Mouse (Mus musculus) T-helper 1 cell (primary cell): ENCODE measurements around the gene Gpd1l.
"Not testable (repeated sequence)": the region's sequence is repeated elsewhere in the genome, so short reads cannot be mapped to it uniquely, and the experiment has no call there.

Source experiments
- in situ Hi-C: fragments of 300-600 bp; cut with MboI, MseI; formaldehyde crosslinking; loops from one replicate; pipeline ENCODE4 v1.15.1; 2025; ENCODE audit warnings: high pct_unique_total_duplicates

The Gpd1l gene

DNA sequence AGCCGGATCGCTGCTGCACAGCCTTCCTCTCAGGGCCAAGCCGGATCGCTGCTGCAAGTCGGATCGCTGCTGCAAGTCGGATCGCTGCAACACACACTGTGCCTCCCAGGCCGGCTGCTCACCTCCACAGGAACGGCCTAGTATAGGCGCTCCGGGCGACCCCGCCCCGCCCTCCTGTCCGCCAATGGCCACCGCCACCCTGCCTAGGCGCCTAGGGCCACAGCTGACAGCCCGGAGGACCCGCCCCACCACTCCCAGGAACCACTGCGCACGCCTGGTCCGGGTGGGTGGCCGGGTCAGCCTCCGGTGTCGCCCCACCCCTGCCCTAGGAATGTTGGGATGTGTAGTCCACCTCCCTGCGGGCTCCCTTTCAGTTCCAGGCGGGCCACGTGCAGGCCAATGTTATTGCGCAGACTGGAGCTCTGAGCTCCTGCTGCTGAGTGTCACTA lies at the start of gene Gpd1l:
Gene Gpd1l, minus strand, starts transcription at position 265 of the 449 bp plus-strand sequence.
- in situ Hi-C loops, result no loop called here

DNA sequence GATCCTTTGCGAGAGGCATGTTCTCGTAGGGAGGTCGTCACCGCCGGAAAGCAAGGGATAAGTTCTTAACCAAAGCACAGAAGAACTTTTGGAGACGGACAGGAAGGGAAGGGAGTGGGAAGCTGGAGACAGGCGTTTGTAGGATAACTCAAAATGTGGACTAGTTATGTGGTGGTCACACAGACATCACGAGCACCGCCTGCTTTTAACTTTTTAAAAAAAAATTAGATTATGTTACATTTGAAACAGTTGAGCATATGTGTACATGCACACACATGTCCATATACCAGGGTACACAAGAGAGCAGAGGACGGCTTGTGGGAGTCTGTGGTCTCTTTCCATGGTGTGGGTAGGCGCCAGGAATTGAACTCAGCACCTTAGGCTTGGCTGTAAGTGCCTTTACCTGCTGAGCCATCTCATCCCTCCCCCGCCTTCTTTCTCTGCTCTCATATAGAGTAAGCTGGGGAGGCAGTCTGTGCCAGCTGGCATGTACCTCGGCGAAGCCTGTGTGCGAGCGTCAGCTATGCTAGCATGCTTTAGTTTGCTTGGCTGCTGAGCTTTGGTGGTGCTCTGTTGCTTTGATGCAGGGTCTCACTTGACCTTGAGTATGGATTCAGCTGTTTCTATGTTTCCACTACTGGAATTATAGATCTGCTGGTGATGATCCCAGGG lies 49.0 kb upstream of the Gpd1l start, which contains the start of gene Rps27rt:
Gene Rps27rt, minus strand, starts transcription at position 51 of the 672 bp plus-strand sequence.
- in situ Hi-C loops, result loop anchor here (10.0 kb wide), 1 partner anchor 1592 kb away; no protein-coding TSS in a partner anchor

DNA sequence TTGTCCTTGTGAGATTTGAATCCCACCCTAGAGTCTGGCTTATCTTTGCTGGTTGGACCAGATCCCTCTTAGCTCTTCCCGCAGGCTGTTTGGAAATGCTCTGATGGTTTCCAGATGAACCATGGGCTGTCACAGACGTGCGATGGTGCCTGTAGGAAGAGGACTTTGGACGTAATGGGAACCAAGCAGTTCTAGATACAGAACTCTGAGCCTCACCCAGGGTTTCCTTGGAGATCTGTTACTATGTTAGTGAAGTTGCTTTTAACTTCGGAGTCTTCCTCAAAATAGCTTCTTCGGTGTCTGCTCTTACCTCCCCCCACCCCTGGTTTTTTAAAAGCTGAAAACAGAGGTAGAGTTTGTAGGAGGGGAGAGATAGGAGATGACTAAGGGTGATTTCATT lies 46.2 kb upstream of the Gpd1l start:
- in situ Hi-C loops, result loop anchor here (10.0 kb wide), 1 partner anchor 1595 kb away; no protein-coding TSS in a partner anchor

DNA sequence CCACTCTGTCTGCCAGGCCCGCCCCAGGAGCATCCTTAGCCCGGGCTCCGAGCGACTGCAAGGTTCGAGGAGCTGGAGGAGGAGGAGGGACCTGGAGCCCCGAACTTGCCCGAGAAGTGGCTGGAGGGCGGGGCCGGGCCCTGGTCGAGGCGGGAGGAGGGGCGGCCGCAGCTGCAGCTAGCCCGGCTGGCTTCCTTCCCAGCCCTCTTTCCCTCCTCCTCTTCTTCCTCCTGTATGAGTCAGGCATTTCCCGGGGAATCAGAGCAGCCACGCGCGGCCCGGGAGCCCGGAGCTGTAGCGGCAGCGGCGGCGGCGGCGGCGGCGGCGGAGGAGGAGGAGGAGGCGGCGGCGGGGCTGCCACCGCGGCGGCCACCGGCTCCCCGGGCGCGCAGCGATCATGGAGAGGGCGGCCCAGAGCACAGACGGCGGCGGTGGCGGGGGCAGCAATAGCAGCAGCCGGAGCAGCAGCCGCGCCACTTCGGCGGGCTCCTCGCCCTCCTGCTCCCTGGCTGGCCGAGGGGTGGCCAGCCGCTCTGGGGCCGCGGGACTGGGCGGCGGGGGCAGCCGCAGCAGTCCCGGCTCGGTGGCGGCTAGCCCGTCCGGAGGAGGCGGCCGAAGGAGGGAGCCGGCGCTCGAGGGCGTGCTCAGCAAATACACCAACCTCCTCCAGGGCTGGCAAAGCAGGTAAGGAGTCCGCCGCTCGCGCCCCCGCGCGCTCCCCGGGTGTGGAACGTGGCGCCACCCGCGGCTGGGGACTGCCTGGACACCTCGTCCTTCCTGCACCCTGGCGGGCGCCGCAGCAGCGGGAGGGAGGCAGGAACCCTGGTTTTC lies 44.7 kb upstream of the Gpd1l start, which contains the start of gene Osbpl10:
Gene Osbpl10, plus strand, starts transcription at position 289 of the 831 bp plus-strand sequence.
- in situ Hi-C loops, result no loop called here

DNA sequence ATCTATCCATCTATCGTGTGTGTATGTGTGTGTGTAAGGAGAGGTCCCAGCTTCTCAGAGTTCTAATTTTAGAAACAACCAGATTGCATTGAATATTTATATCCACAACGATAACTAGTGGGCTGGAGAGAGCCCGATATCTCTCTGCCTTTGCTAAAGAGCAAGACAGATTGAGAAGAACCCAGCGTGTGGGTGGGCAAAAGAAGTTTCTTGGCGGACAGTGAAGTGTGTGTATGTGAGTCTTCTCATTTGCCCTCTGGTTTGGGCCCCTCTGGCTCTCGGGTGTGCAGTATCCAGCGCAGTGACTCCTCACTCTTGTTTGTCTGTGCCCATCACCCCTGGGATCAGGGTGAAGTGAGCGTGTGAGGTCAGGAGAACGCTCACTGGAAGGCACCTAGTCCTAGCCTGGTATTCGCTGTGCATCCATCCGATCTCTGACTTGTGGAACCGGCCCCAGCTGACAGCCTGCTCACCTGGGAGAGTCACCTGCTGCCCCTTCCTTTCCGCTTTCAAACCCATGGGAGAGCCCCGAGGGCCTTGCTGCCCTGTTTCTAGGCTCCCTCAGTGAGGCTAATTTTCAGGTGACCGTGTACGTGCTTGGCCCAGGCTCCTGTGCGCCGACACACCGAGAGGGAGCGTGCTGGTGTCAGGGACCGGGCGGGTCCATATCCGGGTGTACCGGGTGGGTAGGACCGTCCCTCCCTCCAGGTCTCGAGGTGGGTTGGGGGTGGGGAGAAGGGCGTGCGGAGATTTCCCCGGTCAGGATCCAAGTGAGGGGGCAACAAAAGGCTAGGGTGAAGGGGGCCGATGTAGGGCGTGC lies 43.9 kb upstream of the Gpd1l start:
- in situ Hi-C loops, result no loop called here

DNA sequence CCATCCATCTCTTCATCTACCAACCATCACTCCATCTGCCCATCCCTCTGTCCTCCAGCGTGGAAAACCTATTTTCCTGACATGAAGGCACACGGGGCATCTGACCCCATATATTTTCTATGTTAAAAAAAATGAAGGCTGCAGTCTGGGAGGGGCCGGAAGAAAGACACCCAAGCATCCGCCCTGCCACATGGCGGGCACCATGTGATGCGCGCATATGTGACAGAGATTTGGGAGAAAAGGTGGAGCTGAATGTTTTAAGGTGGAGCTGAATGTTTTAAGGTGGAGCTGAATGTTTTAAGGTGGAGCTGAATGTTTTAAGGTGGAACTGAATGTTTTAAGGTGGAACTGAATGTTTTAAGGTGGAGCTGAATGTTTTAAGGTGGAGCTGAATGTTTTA lies 32.5 kb upstream of the Gpd1l start:
- in situ Hi-C loops, result not testable (repeated sequence)

DNA sequence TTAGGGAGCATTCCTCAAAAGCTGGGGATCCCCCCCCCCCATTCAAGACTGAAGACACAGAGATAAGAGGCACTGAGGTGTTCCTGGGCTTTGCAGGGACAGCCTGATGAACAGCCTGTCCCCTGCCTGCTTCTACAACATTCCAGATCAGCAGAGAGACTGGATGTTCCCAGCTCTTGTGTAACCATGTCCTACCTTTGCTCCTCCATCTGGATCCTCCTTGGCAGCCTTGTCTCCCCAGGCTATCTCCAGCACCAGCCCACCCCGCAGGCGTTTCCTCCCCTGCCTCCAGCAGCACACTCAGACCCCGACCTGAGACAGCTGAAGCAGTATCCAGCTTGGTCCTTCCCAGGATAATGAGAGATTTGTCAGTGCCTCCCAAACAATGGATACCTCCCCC lies 30.3 kb upstream of the Gpd1l start:
- in situ Hi-C loops, result no loop called here

DNA sequence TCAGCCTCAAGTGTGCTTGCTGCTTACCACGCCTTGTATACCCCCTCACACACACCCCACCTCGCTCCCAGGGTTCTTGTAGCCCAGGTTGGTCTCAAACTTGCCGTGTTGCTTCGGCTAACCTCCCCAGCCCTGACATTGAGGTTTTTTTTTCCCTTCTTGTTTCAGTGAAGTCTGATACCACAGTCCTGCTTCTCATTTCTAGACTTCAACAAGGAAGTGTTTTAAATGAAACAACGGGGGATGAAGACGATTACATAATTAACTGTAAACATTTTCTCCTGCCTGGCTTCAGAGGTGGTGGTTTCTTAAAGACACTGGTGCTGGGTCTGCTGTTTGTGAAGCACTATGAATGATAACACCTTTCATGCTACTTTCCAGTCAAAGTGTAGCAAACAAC lies 27.1 kb upstream of the Gpd1l start:
- in situ Hi-C loops, result no loop called here

DNA sequence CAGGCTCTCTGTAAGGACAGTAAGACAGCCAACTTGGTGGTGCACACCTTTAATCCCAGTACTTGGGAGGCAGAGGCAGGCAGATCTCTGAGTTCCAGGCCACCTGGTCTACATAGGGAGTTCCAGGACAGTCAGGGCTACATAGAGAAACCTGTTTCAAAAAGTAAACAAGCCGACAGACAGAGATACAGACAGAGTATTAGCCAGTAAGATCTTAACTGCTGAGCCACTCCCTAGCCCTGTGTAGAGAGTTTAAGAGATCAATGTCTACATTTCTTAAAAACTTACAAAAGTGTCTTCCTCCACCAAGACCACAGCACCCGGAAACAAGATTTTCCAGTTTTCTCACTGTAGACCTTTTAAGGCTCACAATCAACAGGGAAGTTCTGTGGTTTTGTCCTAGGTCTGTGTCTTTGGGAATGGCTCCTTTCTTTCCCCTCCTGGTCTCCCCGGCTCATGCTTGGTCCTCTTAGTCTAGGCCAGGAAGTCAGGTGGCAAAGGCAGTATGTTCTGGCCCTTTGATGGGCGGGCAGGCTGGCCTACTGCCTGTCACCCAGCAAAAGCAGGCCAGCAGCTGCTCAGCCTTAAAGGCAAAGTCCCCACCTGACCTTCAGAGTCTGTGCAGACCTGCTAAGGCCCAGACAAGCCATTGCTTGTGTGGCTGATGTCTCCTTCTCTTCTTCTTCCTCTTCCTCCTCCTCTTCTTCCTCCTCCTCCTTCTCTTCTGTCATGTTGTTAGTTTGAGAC lies 26.4 kb upstream of the Gpd1l start:
- in situ Hi-C loops, result no loop called here

DNA sequence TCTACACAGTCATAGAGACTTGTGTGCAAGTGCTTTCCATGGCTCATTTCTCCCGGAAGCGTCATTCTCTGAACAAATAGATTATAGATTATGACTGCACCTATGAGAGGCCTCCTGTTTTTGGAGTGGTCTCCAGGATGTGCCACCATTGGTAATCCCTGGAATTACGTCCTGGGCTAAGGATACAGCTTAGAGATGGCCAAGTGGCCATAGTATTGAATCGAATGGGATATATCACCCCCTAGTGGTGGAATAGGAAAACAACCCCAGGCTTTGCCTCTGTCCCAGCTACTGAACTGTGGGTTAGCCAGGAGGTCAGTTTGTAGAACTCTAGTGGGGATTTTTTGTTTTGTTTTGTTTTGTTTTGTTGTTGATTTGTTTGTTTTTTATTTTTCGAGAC lies 23.2 kb upstream of the Gpd1l start:
- in situ Hi-C loops, result no loop called here

DNA sequence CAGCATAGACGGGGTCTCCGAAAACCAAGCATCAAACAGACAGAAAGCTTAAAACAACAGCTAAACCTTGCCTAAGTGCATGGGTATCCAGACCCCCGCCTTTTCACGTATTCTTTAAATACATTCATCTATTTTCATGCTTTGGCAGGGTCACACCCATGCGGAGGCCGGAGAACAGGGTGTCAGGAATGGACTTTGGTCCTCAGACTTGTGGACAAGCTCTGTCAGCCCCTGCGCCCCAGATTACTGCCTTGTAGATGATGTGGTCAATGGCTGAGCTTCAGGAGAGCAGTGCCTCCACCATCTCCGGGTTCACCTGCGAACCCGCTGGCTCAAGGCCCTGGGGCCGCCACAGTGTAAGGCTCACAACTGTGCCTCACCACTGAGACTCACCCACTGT lies 21.6 kb upstream of the Gpd1l start:
- in situ Hi-C loops, result no loop called here

DNA sequence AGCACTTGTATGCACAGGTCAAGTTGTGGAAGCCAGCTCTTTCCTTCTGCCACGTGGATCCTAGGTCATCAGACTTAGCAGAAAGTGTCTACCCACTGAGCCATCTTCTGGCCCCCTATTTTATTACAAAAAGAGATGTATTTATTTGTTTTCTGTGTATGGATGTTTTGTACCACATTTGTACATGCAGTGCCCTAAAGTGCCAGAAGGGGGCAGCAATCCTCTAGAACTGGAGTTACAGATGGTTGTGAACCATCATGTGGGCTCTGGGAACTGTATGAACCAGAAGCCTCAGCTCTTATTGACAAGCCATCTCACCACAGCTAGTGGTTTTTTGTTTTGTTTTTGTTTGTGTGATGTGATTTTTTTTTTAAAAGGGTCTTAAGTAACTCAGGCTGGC lies 19.1 kb upstream of the Gpd1l start:
- in situ Hi-C loops, result no loop called here

DNA sequence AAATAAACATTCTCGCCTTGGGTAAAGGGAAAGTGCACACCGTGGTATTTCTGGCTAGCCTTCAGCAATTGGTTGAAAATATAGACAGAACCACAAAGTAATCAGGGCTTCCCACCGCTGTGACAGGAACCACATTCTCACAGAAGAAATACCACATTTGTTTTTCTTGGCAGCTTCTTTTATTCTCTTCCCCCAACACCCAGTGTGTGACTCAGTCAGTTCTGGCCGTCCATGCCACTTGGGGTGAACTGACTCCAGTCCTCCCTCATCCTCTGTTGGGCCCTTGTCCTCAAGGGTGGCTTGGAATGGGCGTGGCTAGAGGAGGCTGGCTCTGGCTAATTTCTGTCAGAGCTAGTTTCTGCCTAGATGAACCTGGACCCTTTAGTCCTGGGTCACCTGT lies 14.6 kb upstream of the Gpd1l start:
- in situ Hi-C loops, result no loop called here

DNA sequence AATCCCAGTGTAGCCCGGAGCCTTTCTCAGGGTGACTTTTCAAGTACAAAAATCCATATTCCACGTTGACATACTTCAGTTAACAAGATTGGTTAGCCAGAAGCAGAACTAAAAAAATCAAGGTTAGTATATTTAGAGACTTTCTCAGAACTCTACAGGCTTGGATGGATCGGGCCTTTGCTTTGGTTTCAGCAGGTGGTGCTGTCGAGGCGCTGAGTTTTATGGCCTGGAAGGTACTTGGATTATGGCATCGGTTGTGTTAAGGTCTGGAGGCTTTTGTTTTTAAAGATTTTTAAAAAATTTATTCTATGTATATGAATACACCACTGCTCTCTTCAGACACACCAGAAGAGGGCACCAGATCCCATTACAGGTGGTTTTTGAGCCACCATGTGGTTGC lies 11.8 kb upstream of the Gpd1l start:
- in situ Hi-C loops, result no loop called here

DNA sequence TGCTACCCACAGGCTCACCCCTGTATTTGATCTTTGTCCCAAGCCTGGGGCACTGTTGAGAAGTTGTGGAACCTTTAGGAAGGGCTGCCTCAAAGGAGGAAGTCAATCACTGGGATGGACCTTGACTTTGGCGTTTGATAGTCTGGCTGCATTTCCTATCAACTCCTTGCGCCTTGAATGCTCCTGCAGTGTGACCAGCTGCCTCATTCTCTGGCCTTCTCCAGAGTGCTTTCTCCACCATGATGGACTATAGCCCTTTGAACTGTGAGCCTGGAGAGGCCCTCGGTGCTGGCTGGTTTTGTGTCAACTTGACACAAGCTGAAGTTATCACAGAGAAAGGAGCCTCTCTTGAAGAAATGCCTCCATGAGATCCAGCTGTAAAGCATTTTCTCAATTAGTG lies 10.9 kb upstream of the Gpd1l start:
- in situ Hi-C loops, result no loop called here

DNA sequence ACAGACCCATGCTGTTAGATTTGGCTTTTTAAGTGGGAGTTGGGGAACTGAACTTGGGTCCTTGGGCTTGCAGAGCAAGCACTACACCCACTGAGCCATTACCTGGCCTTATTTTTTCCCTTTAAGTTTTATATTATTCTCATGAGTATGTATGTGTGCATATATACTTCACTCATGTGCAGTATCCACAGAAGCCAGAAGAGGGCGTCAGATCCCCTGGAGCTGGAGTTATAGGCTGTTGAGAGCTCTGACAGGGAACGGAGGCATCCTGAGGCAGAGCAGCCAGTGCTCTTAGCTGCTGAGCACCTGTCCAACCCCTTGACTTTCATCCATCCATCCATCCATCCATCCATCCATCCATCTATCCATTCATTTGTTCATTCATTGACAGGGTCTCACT lies 2.9 kb upstream of the Gpd1l start:
- in situ Hi-C loops, result no loop called here

DNA sequence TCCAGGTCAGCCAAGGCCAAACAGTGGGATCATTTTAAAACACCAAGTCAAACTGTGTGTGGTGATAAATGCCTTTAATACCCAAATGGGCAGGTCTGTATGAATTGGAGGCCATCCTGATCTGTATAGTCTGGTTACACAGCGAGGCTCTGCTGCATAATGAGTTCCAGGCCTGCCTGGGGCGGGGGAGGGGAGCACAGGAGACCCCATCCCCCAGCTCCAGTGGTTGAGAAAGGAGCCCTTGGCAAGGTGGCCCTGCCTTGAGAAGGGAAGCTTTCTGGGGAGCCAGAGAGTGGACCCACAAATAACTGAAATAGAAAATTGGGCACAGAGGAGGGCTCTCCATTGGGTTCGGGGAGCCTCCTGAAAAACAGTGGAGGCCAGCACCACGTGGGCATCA lies 1.5 kb upstream of the Gpd1l start:
- in situ Hi-C loops, result no loop called here

DNA sequence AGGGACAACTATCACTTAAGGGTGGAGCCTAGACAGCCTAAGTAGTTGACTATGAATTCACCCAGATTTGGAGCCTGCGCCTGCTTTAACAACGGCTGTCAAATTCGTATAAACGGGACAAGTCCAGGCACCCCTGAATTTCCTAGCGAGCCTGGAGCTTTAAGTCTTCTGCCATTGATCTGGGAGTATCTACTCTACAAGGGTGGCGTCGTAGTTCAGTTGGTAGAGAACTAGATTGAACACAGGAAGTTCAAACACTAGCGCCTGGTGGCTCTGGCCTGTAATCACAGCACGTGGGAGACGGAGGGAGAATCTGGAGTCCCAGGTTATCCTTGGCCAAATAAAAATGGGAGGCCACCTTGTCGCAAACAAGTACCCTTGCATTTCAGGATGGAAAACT lies 444 bp upstream of the Gpd1l start:
- in situ Hi-C loops, result no loop called here

DNA sequence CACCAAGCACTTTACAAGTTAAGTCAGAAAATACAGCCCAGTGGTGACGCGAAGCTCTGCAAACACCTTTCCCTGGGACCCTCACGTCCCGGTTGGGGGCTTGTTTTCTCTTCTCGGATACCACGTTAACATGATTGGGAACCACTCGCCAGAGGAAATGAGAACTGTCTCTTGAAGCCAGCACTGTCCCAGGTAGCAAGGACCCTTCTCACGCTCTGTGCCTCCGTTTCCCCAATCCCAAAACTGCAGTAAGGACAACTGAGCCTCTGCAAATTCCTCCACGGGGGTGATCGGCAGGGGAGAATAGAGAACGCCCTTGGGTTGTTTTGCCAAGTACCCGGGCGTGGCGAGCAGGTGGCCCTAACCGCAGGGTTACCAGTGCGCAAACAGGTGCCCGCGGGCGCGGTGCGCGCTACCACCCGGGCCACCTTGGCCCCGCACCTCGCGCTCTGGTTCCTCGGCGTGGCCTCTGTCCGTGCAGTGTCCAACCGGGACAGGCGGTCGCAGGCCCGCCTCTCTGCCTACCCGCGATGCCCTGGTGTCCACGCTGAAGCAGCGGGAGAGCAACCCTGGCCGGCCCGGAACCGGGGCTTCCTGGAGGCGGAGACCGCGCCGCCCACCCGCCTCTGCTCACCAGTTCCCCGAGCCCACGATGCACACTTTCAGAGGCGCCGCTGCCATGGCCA lies 607 bp downstream of the Gpd1l start:
- in situ Hi-C loops, result no loop called here

DNA sequence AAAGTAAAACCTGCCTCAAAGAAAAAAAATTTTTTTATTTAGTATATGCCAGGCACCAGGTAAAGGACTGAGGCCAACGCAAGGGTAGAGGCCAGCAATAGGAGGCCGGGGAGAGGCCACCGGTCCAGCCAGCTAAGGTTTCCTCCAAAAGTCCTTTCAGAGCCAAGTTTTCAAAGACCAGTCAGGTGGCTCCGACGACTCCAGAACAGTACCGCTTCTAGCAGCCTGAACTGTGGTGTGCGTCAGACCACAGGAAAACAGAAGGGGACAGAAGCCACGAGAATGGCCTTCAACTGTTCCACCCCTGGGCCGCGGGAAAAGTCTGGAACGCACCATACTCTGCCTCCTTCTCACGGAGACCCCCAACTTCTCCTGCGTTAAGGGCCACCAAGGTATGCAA lies 1.2 kb downstream of the Gpd1l start:
- in situ Hi-C loops, result no loop called here
